Mouse (Mus musculus) intestine, embryonic 16.5 days (tissue): ENCODE measurements around the gene Atp6v1e2. TPM values are rescaled to one million over a fixed set of nuclear protein-coding genes. Genes with fewer than 3 reads are reported as not detected.

Experiments
- ATAC-seq: fragments of 200-750 bp; cut with Nextera tagmentation; 2 replicates; pipeline ENCODE4 v1.8.0; 2017; ENCODE audit warnings: moderate TSS enrichment, moderate library complexity
- H3K27ac ChIP-seq: fragments of 300-500 bp; sonication (generic); 2 replicates; pipeline ENCODE4 v1.5.1; 2014; ENCODE audit warnings: mild to moderate bottlenecking, low read length
- H3K27me3 ChIP-seq: fragments of 300-500 bp; sonication (generic); replicated peaks from 2 replicates; pipeline ENCODE4 v1.6.1; 2014; ENCODE audit warnings: low read length, control low read depth, mixed read lengths; ENCODE audit not compliant: control insufficient read depth, insufficient read depth
- H3K36me3 ChIP-seq: fragments of 300-500 bp; sonication (generic); 2 replicates; pipeline ENCODE4 v1.6.1; 2014; ENCODE audit warnings: low read length, control low read depth; ENCODE audit not compliant: control insufficient read depth, insufficient read depth
- H3K4me1 ChIP-seq: fragments of 300-500 bp; sonication (generic); 2 replicates; pipeline ENCODE4 v1.6.1; 2014; ENCODE audit warnings: low read length, control low read depth, mixed read lengths; ENCODE audit not compliant: control insufficient read depth, insufficient read depth
- H3K4me2 ChIP-seq: fragments of 300-500 bp; sonication (generic); 2 replicates; pipeline ENCODE4 v1.6.1; 2014; ENCODE audit warnings: low read depth, low read length, control low read depth
- H3K4me3 ChIP-seq: fragments of 300-500 bp; sonication (generic); 2 replicates; pipeline ENCODE4 v1.5.1; 2014; ENCODE audit warnings: mild to moderate bottlenecking, low read length
- H3K9ac ChIP-seq: fragments of 300-500 bp; sonication (generic); 2 replicates; pipeline ENCODE4 v1.6.1; 2014; ENCODE audit warnings: low read depth, low read length
- H3K9me3 ChIP-seq: fragments of 300-500 bp; sonication (generic); 2 replicates; pipeline ENCODE4 v1.6.1; 2016; ENCODE audit warnings: low read length, control low read depth; ENCODE audit not compliant: control insufficient read depth
- WGBS: fragments of 180-500 bp; shearing (Covaris S2); extraction: QIAGEN DNeasy Blood & Tissue Kit; methylation state at CpG from one replicate; pipeline ENCODE4 v1.1.7; 2014; 5-methylcytosine and 5-hydroxymethylcytosine counted together
- polyA plus RNA-seq: library from polyadenylated mRNA; unstranded; fragments of >200 nt; fragmentation: Nextera tagmentation; extraction: Ambion mirVana; gene quantifications from 2 replicates; pipeline ENCODE4 v1.2.1, GENCODE M21; 2015

Atp6v1e2 gene
- polyA plus RNA-seq, 1 experiment from 2014 or later = 0.13 TPM

GRCm38 (mm10) chr17:86900564-86900963 is 47.1 kb downstream of the Atp6v1e2 start:
- H3K4me3 ChIP-seq = no peak overlapping the region
- ATAC-seq = no peak
- H3K9ac ChIP-seq = no peak overlapping the region
- no peak overlapping the region for H3K27ac ChIP-seq
- WGBS = 78% methylated on average over 5 of the region's 5 CpGs
- no peak overlapping the region for H3K4me2 ChIP-seq
- H3K36me3 ChIP-seq = no peaks in the 10 kb centered on the region
- no peaks in the 10 kb centered on the region for H3K27me3 ChIP-seq
- no peaks in the 10 kb centered on the region for H3K9me3 ChIP-seq
- H3K4me1 ChIP-seq = 0 out of 2 replicates have a peak, but pooled peaks cover 4% of the 10 kb centered on the region

GRCm38 (mm10) chr17:86899821-86900220 is 47.9 kb downstream of the Atp6v1e2 start:
- H3K4me1 ChIP-seq = no peaks in the 10 kb centered on the region
- no peak overlapping the region for H3K4me3 ChIP-seq
- H3K27me3 ChIP-seq = no peaks in the 10 kb centered on the region
- H3K9ac ChIP-seq = no peak overlapping the region
- no peak for ATAC-seq
- no peak overlapping the region for H3K4me2 ChIP-seq
- no peaks in the 10 kb centered on the region for H3K9me3 ChIP-seq
- H3K27ac ChIP-seq = no peak overlapping the region
- WGBS = 66% methylated on average over 5 of the region's 5 CpGs
- H3K36me3 ChIP-seq = no peaks in the 10 kb centered on the region

- Histone ChIP-seq H3K9ac (no peak overlapping the region), H3K4me3 (no peak overlapping the region), H3K4me2 (no peak overlapping the region), H3K4me1 (no peaks in the 10 kb centered on the region), H3K27ac (no peak overlapping the region), H3K27me3 (no peaks in the 10 kb centered on the region), H3K36me3 (no peaks in the 10 kb centered on the region), H3K9me3 (no peaks in the 10 kb centered on the region)
- no peak for ATAC-seq
- 89% methylated on average over 6 of the region's 6 CpGs for WGBS
Observed at GRCm38 (mm10) chr17:86897486-86898165, 50.1 kb downstream of the Atp6v1e2 start.

GRCm38 (mm10) chr17:86895191-86895590 is 52.5 kb downstream of the Atp6v1e2 start:
- H3K4me2 ChIP-seq = no peak overlapping the region
- no peak for ATAC-seq
- H3K4me3 ChIP-seq = no peak overlapping the region
- H3K9me3 ChIP-seq = no peaks in the 10 kb centered on the region
- H3K27me3 ChIP-seq = no peaks in the 10 kb centered on the region
- no peaks in the 10 kb centered on the region for H3K4me1 ChIP-seq
- no peak overlapping the region for H3K9ac ChIP-seq
- WGBS = 86% methylated on average over 4 of the region's 4 CpGs
- H3K36me3 ChIP-seq = no peaks in the 10 kb centered on the region
- no peak overlapping the region for H3K27ac ChIP-seq

Other genes starting within 250 kb of the Atp6v1e2 start
- 4.0 and 4.7 TPM in 2 replicates for gene Epas1, start 194.2 kb downstream of the Atp6v1e2 start, polyA plus RNA-seq
- gene Tmem247, start 30.5 kb downstream of the Atp6v1e2 start, polyA plus RNA-seq = not detected in 2 replicates
- gene Rhoq, start 15.2 kb upstream of the Atp6v1e2 start, polyA plus RNA-seq = 5.4 and 7.3 TPM in 2 replicates
- gene Pigf, start 77.5 kb upstream of the Atp6v1e2 start, polyA plus RNA-seq = 51.4 and 56.1 TPM in 2 replicates
- gene Cript, start 77.7 kb upstream of the Atp6v1e2 start, polyA plus RNA-seq = 129 and 132 TPM in 2 replicates
- gene Socs5, start 159.8 kb upstream of the Atp6v1e2 start, polyA plus RNA-seq = 5.3 and 5.9 TPM in 2 replicates